ENCODE assay signal across 30 mouse cellular contexts in genomic region chr10:73519438-73519837, GRCm38 (mm10).
DNase-seq lines count a peak whose midpoint lies in the region; ATAC-seq lines count a peak whose summit lies in the region.
"Had no signal": no experiment of that assay in that cellular context is flagged by ENCODE, and none has a peak within 500 bp of the region (broad histone marks: within the 10 kb centered on the region; RNA-seq: fewer than 3 reads in every experiment).

No protein-coding gene starts in this region.

- no peaks in the 10 kb centered on the region for H3K27me3 ChIP-seq in embryonic facial prominence, embryonic 10.5 days (replicated peaks; ENCODE audit: low read depth, poor library complexity, severe bottlenecking)
- no peaks in the 10 kb centered on the region for H3K27me3 ChIP-seq in limb, embryonic 11.5 days (ENCODE audit: control insufficient read depth, insufficient read depth, low read length)
- H3K27me3 ChIP-seq: CH12.LX; embryonic facial prominence, embryonic 15.5 days; hindbrain, embryonic 12.5 days; hindbrain, embryonic 15.5 days; Patski had no signal

- peak; percentile 65; the same call in 1 of the 2 replicates for ATAC-seq in limb, embryonic 11.5 days (ENCODE audit: insufficient number of reproducible peaks, low FRiP score, low TSS enrichment, low read depth)
- ATAC-seq in activated CD4-positive, CD25-positive, alpha-beta regulatory T cell, adult 4 months, result no peak
- ATAC-seq: forebrain, embryonic 14.5 days; forebrain, postnatal 0 days; inflammation-experienced regulatory T-cells, adult 6 months; intestine, embryonic 16.5 days; Patski had no signal

- WGBS in embryonic facial prominence, embryonic 10.5 days, result 75% methylated on average over 3 of the region's 3 CpGs
- 33% methylated on average over 3 of the region's 3 CpGs for WGBS in limb, embryonic 11.5 days

- no peak overlapping the region for H3K4me3 ChIP-seq in embryonic facial prominence, embryonic 10.5 days
- no peak overlapping the region for H3K4me3 ChIP-seq in limb, embryonic 11.5 days (ENCODE audit: low read depth, low read length)
- H3K4me3 ChIP-seq: embryonic facial prominence, embryonic 15.5 days; hindbrain, embryonic 12.5 days; hindbrain, embryonic 15.5 days had no signal

- no peak overlapping the region for H3K9ac ChIP-seq in limb, embryonic 11.5 days (ENCODE audit: low read length)
- H3K9ac ChIP-seq: embryonic facial prominence, embryonic 15.5 days; forebrain, postnatal 0 days; hindbrain, embryonic 12.5 days; hindbrain, embryonic 15.5 days had no signal

- no peak overlapping the region for H3K27ac ChIP-seq in embryonic facial prominence, embryonic 10.5 days (replicated peaks)
- H3K27ac ChIP-seq in limb, embryonic 11.5 days (replicated peaks; ENCODE audit: low read depth, low read length), result no peak overlapping the region
- H3K27ac ChIP-seq: embryonic facial prominence, embryonic 15.5 days; hindbrain, embryonic 12.5 days; hindbrain, embryonic 15.5 days had no signal

- H3K9me3 ChIP-seq in embryonic facial prominence, embryonic 10.5 days, result no peaks in the 10 kb centered on the region
- no peaks in the 10 kb centered on the region for H3K9me3 ChIP-seq in limb, embryonic 11.5 days (ENCODE audit: control insufficient read depth, low read length)
- H3K9me3 ChIP-seq: embryonic facial prominence, embryonic 15.5 days; hindbrain, embryonic 12.5 days; hindbrain, embryonic 15.5 days had no signal

- no peaks in the 10 kb centered on the region for H3K36me3 ChIP-seq in embryonic facial prominence, embryonic 10.5 days (replicated peaks)
- no peaks in the 10 kb centered on the region for H3K36me3 ChIP-seq in limb, embryonic 11.5 days (ENCODE audit: control insufficient read depth, insufficient read depth, low read length)
- H3K36me3 ChIP-seq: embryonic facial prominence, embryonic 15.5 days; G1E; hindbrain, embryonic 12.5 days; hindbrain, embryonic 15.5 days had no signal

- H3K4me1 ChIP-seq in embryonic facial prominence, embryonic 10.5 days, result no peaks in the 10 kb centered on the region
- H3K4me1 ChIP-seq in limb, embryonic 11.5 days (ENCODE audit: control insufficient read depth, insufficient read depth, low read length), result no peaks in the 10 kb centered on the region
- H3K4me1 ChIP-seq: embryonic facial prominence, embryonic 15.5 days; hindbrain, embryonic 12.5 days; hindbrain, embryonic 15.5 days had no signal

- DNase-seq in embryo, embryonic 10.5 days (ENCODE audit: low spot score), result peak; percentile 20
- DNase-seq in embryonic facial prominence, embryonic 10.5 days (ENCODE audit: low spot score), result peak; percentile 11
- peak; percentile 53 for DNase-seq in forelimb bud, embryonic 11.5 days (ENCODE audit: low read depth, low spot score)
- DNase-seq in limb, embryonic 11.5 days (ENCODE audit: low spot score), result peak; percentile 49
- DNase-seq in layer of hippocampus, adult 9-10 months (ENCODE audit: low spot score), result no peak
- no peak for DNase-seq in thymus, postnatal 0 days (ENCODE audit: low spot score)
- DNase-seq in right cerebral cortex, postnatal 25 days, result no peak
- DNase-seq: adrenal gland, adult 2 months; adrenal gland, postnatal 14 days; B cell, adult 2 months; cerebellum, adult 11 months; cerebellum, adult 2 months; cerebellum, adult 9-11 months; cerebellum, postnatal 25 days; forebrain, postnatal 0 days; gastrocnemius, postnatal 10 days; gastrocnemius, postnatal 36 days; heart, adult 11 months; kidney, adult 18-20 months had no signal

- no peak overlapping the region for H3K4me2 ChIP-seq in limb, embryonic 11.5 days (ENCODE audit: low read depth, severe bottlenecking)
- H3K4me2 ChIP-seq: embryonic facial prominence, embryonic 15.5 days; heart, embryonic 11.5 days; hindbrain, embryonic 12.5 days; hindbrain, embryonic 15.5 days had no signal

Comparison
In these comparisons a context has a peak if more than half of its experiments do, and no peak if none do; other contexts are left out.
1. DNase-seq: peak in embryo, embryonic 10.5 days (single experiment), embryonic facial prominence, embryonic 10.5 days (single experiment), forelimb bud, embryonic 11.5 days (single experiment) and limb, embryonic 11.5 days (single experiment); none in layer of hippocampus, adult 9-10 months (single experiment), thymus, postnatal 0 days (single experiment) and right cerebral cortex, postnatal 25 days (single experiment).